ENCODE assay signal across 8 mouse cellular contexts in genomic region chr19:5795668-5796572, GRCm38 (mm10). TPM values are rescaled to one million over a fixed set of nuclear protein-coding genes. Genes with fewer than 3 reads are reported as not detected.
A peak's percentile ranks its signal among the peaks of the same experiment; 100 is the strongest.
DNase-seq lines count a peak whose midpoint lies in the region; ATAC-seq and TF ChIP-seq lines count a peak whose summit lies in the region.

No protein-coding gene starts in this region.

- H3K9ac ChIP-seq in neural tube, embryonic 11.5 days (ENCODE audit: low read length): no peak overlapping the region
- H3K9ac ChIP-seq in intestine, postnatal 0 days (ENCODE audit: low read depth, low read length): peak overlapping the region; percentile 51; the same call in 1 of the 2 replicates
- H3K9ac ChIP-seq in neural tube, embryonic 14.5 days (replicated peaks; ENCODE audit: low read depth, low read length): peak overlapping the region; percentile 95

- H3K9me3 ChIP-seq in neural tube, embryonic 11.5 days (ENCODE audit: control insufficient read depth, low read length): no peaks in the 10 kb centered on the region
- no peaks in the 10 kb centered on the region for H3K9me3 ChIP-seq in intestine, postnatal 0 days (ENCODE audit: control insufficient read depth)
- no peaks in the 10 kb centered on the region for H3K9me3 ChIP-seq in neural tube, embryonic 14.5 days (ENCODE audit: control insufficient read depth, low read length)

- ATAC-seq in neural tube, embryonic 11.5 days (ENCODE audit: insufficient read depth, low FRiP score, low TSS enrichment): no peak
- ATAC-seq in intestine, postnatal 0 days: no peak
- ATAC-seq in neural tube, embryonic 14.5 days (ENCODE audit: low read depth): no peak

- DNase-seq in adrenal gland, postnatal 14 days: peak; percentile 48
- no peak for DNase-seq in adrenal gland, postnatal 10 days
- no peak for DNase-seq in neural tube, embryonic 11.5 days (ENCODE audit: low spot score)
- DNase-seq in neural tube, embryonic 10.5 days (ENCODE audit: extremely low spot score, low spot score): no peak
- no peak for DNase-seq in layer of hippocampus, adult 9-10 months (ENCODE audit: low spot score)
- no peak for DNase-seq in MN1 (ENCODE audit: low spot score)

- WGBS in neural tube, embryonic 11.5 days: 76% methylated on average over 11 of the region's 11 CpGs
- WGBS in intestine, postnatal 0 days: 42% methylated on average over 11 of the region's 11 CpGs
- whole genome bisulfite sequencing in neural tube, embryonic 14.5 days: 70% methylated on average over 11 of the region's 11 CpGs

- no peak for TF ChIP-seq CTCF in intestine, postnatal 0 days (IDR thresholded peaks at IDR 0.05; ENCODE audit: low read depth)

- no peaks in the 10 kb centered on the region for H3K27me3 ChIP-seq in neural tube, embryonic 11.5 days (ENCODE audit: control insufficient read depth, insufficient read depth, low read length)
- H3K27me3 ChIP-seq in intestine, postnatal 0 days (replicated peaks; ENCODE audit: control insufficient read depth, insufficient read depth, low read length): no peaks in the 10 kb centered on the region
- peaks cover 1% of the 10 kb centered on the region; the same call in 1 of the 2 replicates for H3K27me3 ChIP-seq in neural tube, embryonic 14.5 days (ENCODE audit: control insufficient read depth, insufficient read depth, low read length)

- peak overlapping the region; percentile 90 for H3K4me2 ChIP-seq in neural tube, embryonic 11.5 days (ENCODE audit: low read depth)
- peak overlapping the region; percentile 86 for H3K4me2 ChIP-seq in intestine, postnatal 0 days (replicated peaks; ENCODE audit: low read depth)
- peak overlapping the region; percentile 100 for H3K4me2 ChIP-seq in neural tube, embryonic 14.5 days (ENCODE audit: low read depth, low read length)

- H3K4me3 ChIP-seq in neural tube, embryonic 11.5 days (ENCODE audit: low read depth, low read length): peak overlapping the region; percentile 71; the same call in 1 of the 2 replicates
- H3K4me3 ChIP-seq in intestine, postnatal 0 days (ENCODE audit: low read depth, low read length): peak overlapping the region; percentile 82
- H3K4me3 ChIP-seq in neural tube, embryonic 14.5 days (ENCODE audit: low read depth, low read length): peak overlapping the region; percentile 98

- H3K36me3 ChIP-seq in neural tube, embryonic 11.5 days (ENCODE audit: control insufficient read depth, insufficient read depth, low read length): peaks cover 14% of the 10 kb centered on the region
- H3K36me3 ChIP-seq in intestine, postnatal 0 days (ENCODE audit: control insufficient read depth, insufficient read depth): peaks cover 40% of the 10 kb centered on the region
- peaks cover 34% of the 10 kb centered on the region for H3K36me3 ChIP-seq in neural tube, embryonic 14.5 days (ENCODE audit: control insufficient read depth, insufficient read depth, low read length)

- peaks cover 13% of the 10 kb centered on the region; the same call in 1 of the 2 replicates for H3K4me1 ChIP-seq in neural tube, embryonic 11.5 days (ENCODE audit: control insufficient read depth, insufficient read depth, low read length)
- 0 out of 2 replicates have a peak, but pooled peaks cover 2% of the 10 kb centered on the region for H3K4me1 ChIP-seq in intestine, postnatal 0 days (replicated peaks; ENCODE audit: control insufficient read depth, insufficient read depth, low read length)
- peaks cover 26% of the 10 kb centered on the region for H3K4me1 ChIP-seq in neural tube, embryonic 14.5 days (ENCODE audit: control insufficient read depth, insufficient read depth, low read length)

- no peak overlapping the region for H3K27ac ChIP-seq in neural tube, embryonic 11.5 days (ENCODE audit: low read depth, low read length)
- H3K27ac ChIP-seq in intestine, postnatal 0 days (ENCODE audit: low read depth, low read length): peak overlapping the region; percentile 46
- 0 out of 2 replicates have a peak overlapping the region, but pooled peaks have one; percentile 29 for H3K27ac ChIP-seq in neural tube, embryonic 14.5 days (ENCODE audit: low read depth, low read length)

RNA-seq across cellular contexts. Expression of gene Scyl1, which starts 24.7 kb away (rescaled TPM):
- 87.4 and 92.1 TPM in 2 replicates for total RNA-seq in adrenal gland, postnatal 14 days (2021)
- 10 to 100 TPM; 86.7 to 96.5 TPM for total RNA-seq in adrenal gland, postnatal 10 days (2021)
- 63.9 and 67.4 TPM in 2 replicates for polyA plus RNA-seq in neural tube, embryonic 11.5 days (2014; fragmentation: Nextera tagmentation; extraction: Ambion mirVana)
- 43.8 and 48.8 TPM in 2 replicates for polyA plus RNA-seq in intestine, postnatal 0 days (2015; fragmentation: Nextera tagmentation; extraction: Ambion mirVana)
- 78.5 and 78.6 TPM in 2 replicates for polyA plus RNA-seq in neural tube, embryonic 14.5 days (2014; fragmentation: Nextera tagmentation; extraction: Ambion mirVana)

RNA-seq across cellular contexts. Expression of gene Ltbp3, which starts 55.2 kb away (rescaled TPM):
- total RNA-seq in adrenal gland, postnatal 14 days (2021): 212 and 214 TPM in 2 replicates
- total RNA-seq in adrenal gland, postnatal 10 days (2021): 100 to 1,000 TPM; 185 to 250 TPM
- polyA plus RNA-seq in neural tube, embryonic 11.5 days (2014; fragmentation: Nextera tagmentation; extraction: Ambion mirVana): 5.2 and 9.7 TPM in 2 replicates
- 11.9 and 15.6 TPM in 2 replicates for polyA plus RNA-seq in intestine, postnatal 0 days (2015; fragmentation: Nextera tagmentation; extraction: Ambion mirVana)
- polyA plus RNA-seq in neural tube, embryonic 14.5 days (2014; fragmentation: Nextera tagmentation; extraction: Ambion mirVana): 14.0 and 25.7 TPM in 2 replicates
